Mouse (Mus musculus) Patski (cell line): ENCODE data around the gene Lamc3. TPM values are rescaled to one million over a fixed set of nuclear protein-coding genes. Genes with fewer than 3 reads are reported as not detected.

ENCODE experiments used
- ATAC-seq: fragments of 100-300 bp; one replicate; pipeline ENCODE4 v1.8.0; 2021
- CTCF ChIA-PET: fragments of 350-600 bp; sonication (Branson Sonifier 250); formaldehyde crosslinking; loops from one replicate; lab custom pipeline; 2022; ENCODE audit warnings: inconsistent platforms; lab: Charles Lee
- POLR2A ChIA-PET: fragments of 350-600 bp; sonication (Branson Sonifier 250); formaldehyde crosslinking; loops from one replicate; lab custom pipeline; 2022; ENCODE audit warnings: antibody characterized with exemption, inconsistent platforms; lab: Charles Lee
- DNase-seq: peaks from one replicate; pipeline ENCODE4 v3.0.0-alpha.2; 2011; ENCODE audit warnings: low read depth, low spot score
- H3K27me3 ChIP-seq: fragments of 371-371 bp; one replicate; pipeline ENCODE4 v1.5.1; 2021
- CTCF ChIP-seq: fragments of 100-300 bp; IDR thresholded peaks from one replicate; pipeline ENCODE4 v1.5.1; 2021
- in situ Hi-C: fragments of 300-500 bp; cut with MboI; formaldehyde crosslinking; loops from 3 replicates; pipeline ENCODE4 v1.11.1; 2018; ENCODE audit warnings: low pct_unique_long_range_greater_than_20kb, mixed read lengths
- polyA plus RNA-seq: library from polyadenylated mRNA; unstranded; gene quantifications from one replicate; pipeline ENCODE4 v1.2.3, GENCODE M21; 2021

The Lamc3 gene
- polyA plus RNA-seq, 1 experiment from 2014 or later = 0.10 TPM

GRCm38 (mm10) chr2:31996060-31996459, 109.0 kb downstream of the Lamc3 start:
- ATAC-seq (no peak), DNase-seq (no peak)
- TF ChIP-seq CTCF = no peak
- CTCF ChIA-PET = interaction anchor here (1.8 kb wide), 1 partner anchor 24 kb away, joined by 4 read pairs; no protein-coding TSS in a partner anchor
- no peaks in the 10 kb centered on the region for H3K27me3 ChIP-seq
- POLR2A ChIA-PET = no interaction called here
- in situ Hi-C loops = no loop called here

Other genes with a start within 250 kb of the Lamc3 start
- gene Prdm12, start 247.3 kb upstream of the Lamc3 start, polyA plus RNA-seq = not detected
- 44.1 TPM for gene Exosc2, start 216.6 kb upstream of the Lamc3 start, polyA plus RNA-seq
- gene Abl1, start 198.9 kb upstream of the Lamc3 start, polyA plus RNA-seq = 58.8 TPM
- gene Qrfp, start 76.7 kb upstream of the Lamc3 start, polyA plus RNA-seq = not detected
- gene Fibcd1, start 41.3 kb upstream of the Lamc3 start, polyA plus RNA-seq = 0.06 TPM
- 343 TPM for gene Aif1l, start 62.8 kb downstream of the Lamc3 start, polyA plus RNA-seq
- 40.5 TPM for gene Nup214, start 87.1 kb downstream of the Lamc3 start, polyA plus RNA-seq
- 0.08 TPM for gene Fam78a, start 197.6 kb downstream of the Lamc3 start, polyA plus RNA-seq
- 0.05 TPM for gene Plpp7, start 208.2 kb downstream of the Lamc3 start, polyA plus RNA-seq